Mouse (Mus musculus) lung, embryonic 16.5 days (tissue): ENCODE data around the gene Zar1l. TPM values are rescaled to one million over a fixed set of nuclear protein-coding genes. Genes with fewer than 3 reads are reported as not detected.

ENCODE experiments used
- ATAC-seq: fragments of 200-750 bp; cut with Nextera tagmentation; 2 replicates; pipeline ENCODE4 v1.8.0; 2017; ENCODE audit warnings: low read depth, mild to moderate bottlenecking, moderate library complexity
- H3K27ac ChIP-seq: fragments of 300-500 bp; sonication (generic); 2 replicates; pipeline ENCODE4 v1.5.1; 2014; ENCODE audit warnings: mild to moderate bottlenecking, control low read depth, low read length
- H3K27me3 ChIP-seq: fragments of 300-500 bp; sonication (generic); 2 replicates; pipeline ENCODE4 v1.6.1; 2014; ENCODE audit warnings: low read depth, low read length, mixed read lengths; ENCODE audit not compliant: control insufficient read depth, insufficient read depth
- H3K36me3 ChIP-seq: fragments of 300-500 bp; sonication (generic); 2 replicates; pipeline ENCODE4 v1.6.1; 2014; ENCODE audit warnings: low read length; ENCODE audit not compliant: control insufficient read depth, insufficient read depth
- H3K4me1 ChIP-seq: fragments of 300-500 bp; sonication (generic); replicated peaks from 2 replicates; pipeline ENCODE4 v1.6.1; 2014; ENCODE audit warnings: low read length, mixed read lengths; ENCODE audit not compliant: control insufficient read depth, insufficient read depth
- H3K4me2 ChIP-seq: fragments of 300-500 bp; sonication (generic); 2 replicates; pipeline ENCODE4 v1.6.1; 2014; ENCODE audit warnings: low read depth, low read length, control low read depth
- H3K4me3 ChIP-seq: fragments of 300-500 bp; sonication (generic); 2 replicates; pipeline ENCODE4 v1.5.1; 2014; ENCODE audit warnings: mild to moderate bottlenecking, low read length, control low read depth
- H3K9ac ChIP-seq: fragments of 300-500 bp; sonication (generic); 2 replicates; pipeline ENCODE4 v1.6.1; 2014; ENCODE audit warnings: low read length, control low read depth
- H3K9me3 ChIP-seq: fragments of 300-500 bp; sonication (generic); 2 replicates; pipeline ENCODE4 v1.6.1; 2016; ENCODE audit warnings: low read length; ENCODE audit not compliant: control insufficient read depth
- WGBS: fragments of 180-500 bp; shearing (Covaris S2); extraction: QIAGEN DNeasy Blood & Tissue Kit; methylation state at CpG from one replicate; pipeline ENCODE4 v1.1.7; 2014; 5-methylcytosine and 5-hydroxymethylcytosine counted together
- polyA plus RNA-seq: library from polyadenylated mRNA; unstranded; fragments of >200 nt; fragmentation: Nextera tagmentation; extraction: Ambion mirVana; gene quantifications from 2 replicates; pipeline ENCODE4 v1.2.1, GENCODE M21; 2015

The Zar1l gene
- polyA plus RNA-seq, 1 experiment from 2014 or later = not detected

DNA sequence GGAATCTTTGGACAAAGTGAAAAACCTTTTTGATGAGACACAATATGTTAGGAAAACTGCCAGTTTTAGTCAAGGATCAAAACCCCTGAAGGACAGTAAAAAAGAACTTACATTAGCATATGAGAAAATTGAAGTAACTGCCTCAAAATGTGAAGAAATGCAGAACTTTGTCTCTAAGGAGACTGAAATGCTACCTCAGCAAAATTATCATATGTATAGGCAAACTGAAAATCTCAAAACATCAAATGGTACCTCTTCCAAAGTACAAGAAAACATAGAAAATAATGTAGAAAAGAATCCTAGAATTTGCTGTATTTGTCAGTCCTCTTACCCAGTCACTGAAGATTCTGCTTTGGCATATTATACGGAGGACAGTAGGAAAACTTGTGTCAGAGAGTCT, 23.3 kb upstream of the Zar1l start:
- ATAC-seq = no peak
- H3K36me3 ChIP-seq = peaks cover 27% of the 10 kb centered on the region
- no peak overlapping the region for H3K9ac ChIP-seq
- H3K27me3 ChIP-seq = no peaks in the 10 kb centered on the region
- H3K4me1 ChIP-seq = 0 out of 2 replicates have a peak, but pooled peaks cover 2% of the 10 kb centered on the region
- WGBS = 98% methylated on average over 1 of the region's 1 CpGs
- H3K9me3 ChIP-seq = no peaks in the 10 kb centered on the region
- H3K4me2 ChIP-seq = no peak overlapping the region
- H3K27ac ChIP-seq = no peak overlapping the region
- no peak overlapping the region for H3K4me3 ChIP-seq

DNA sequence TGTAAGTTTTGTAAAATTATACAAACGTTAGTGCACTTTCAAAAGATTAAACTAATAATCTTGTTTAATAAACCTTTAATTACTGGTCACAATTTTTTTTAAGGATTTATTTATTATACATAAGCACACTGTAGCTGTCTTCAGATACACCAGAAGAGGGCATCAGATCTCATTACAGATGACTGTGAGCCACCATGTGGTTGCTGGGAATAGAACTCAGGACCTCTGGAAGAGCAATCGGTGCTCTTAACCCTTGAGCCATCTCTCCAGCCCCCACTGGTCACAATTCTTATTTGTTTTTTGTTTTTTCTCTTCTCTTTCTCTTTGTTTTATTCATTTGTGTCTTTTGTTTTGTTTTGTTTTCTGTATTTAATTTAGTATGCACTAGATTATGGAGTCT, 7.3 kb upstream of the Zar1l start:
- Histone ChIP-seq H3K27ac (no peak overlapping the region), H3K27me3 (no peaks in the 10 kb centered on the region), H3K4me3 (no peak overlapping the region), H3K4me2 (no peak overlapping the region), H3K4me1 (0 out of 2 replicates have a peak, but pooled peaks cover 5% of the 10 kb centered on the region), H3K36me3 (0 out of 2 replicates have a peak, but pooled peaks cover 2% of the 10 kb centered on the region), H3K9me3 (no peaks in the 10 kb centered on the region), H3K9ac (no peak overlapping the region)
- WGBS = 75% methylated on average over 2 of the region's 2 CpGs
- ATAC-seq = no peak

DNA sequence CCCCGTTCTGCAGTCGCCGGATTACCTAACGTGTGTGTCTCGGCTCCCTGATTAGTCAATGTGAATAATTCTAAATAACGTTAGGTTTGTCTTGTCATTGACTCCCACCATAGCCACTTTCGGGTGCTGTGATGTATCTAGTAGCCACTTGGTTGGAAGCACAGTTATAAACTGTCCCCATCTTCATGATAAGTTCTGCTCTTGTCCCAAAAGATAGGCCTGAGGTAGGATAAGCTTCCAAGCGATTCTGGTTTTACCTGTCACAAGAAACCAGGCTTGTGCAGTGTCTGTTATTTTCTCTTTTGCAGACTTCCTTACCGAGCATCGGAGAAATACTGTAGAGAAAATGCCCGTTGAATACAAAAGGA, 4.9 kb upstream of the Zar1l start:
- Histone ChIP-seq H3K27me3 (no peaks in the 10 kb centered on the region), H3K4me3 (peak overlapping the region; percentile 90), H3K9me3 (no peaks in the 10 kb centered on the region), H3K4me1 (0 out of 2 replicates have a peak, but pooled peaks cover 5% of the 10 kb centered on the region), H3K27ac (peak overlapping the region; percentile 88), H3K9ac (peak overlapping the region; percentile 95), H3K36me3 (no peaks in the 10 kb centered on the region), H3K4me2 (peak overlapping the region; percentile 77)
- WGBS = 4% methylated on average over 11 of the region's 11 CpGs
- ATAC-seq = no peak

DNA sequence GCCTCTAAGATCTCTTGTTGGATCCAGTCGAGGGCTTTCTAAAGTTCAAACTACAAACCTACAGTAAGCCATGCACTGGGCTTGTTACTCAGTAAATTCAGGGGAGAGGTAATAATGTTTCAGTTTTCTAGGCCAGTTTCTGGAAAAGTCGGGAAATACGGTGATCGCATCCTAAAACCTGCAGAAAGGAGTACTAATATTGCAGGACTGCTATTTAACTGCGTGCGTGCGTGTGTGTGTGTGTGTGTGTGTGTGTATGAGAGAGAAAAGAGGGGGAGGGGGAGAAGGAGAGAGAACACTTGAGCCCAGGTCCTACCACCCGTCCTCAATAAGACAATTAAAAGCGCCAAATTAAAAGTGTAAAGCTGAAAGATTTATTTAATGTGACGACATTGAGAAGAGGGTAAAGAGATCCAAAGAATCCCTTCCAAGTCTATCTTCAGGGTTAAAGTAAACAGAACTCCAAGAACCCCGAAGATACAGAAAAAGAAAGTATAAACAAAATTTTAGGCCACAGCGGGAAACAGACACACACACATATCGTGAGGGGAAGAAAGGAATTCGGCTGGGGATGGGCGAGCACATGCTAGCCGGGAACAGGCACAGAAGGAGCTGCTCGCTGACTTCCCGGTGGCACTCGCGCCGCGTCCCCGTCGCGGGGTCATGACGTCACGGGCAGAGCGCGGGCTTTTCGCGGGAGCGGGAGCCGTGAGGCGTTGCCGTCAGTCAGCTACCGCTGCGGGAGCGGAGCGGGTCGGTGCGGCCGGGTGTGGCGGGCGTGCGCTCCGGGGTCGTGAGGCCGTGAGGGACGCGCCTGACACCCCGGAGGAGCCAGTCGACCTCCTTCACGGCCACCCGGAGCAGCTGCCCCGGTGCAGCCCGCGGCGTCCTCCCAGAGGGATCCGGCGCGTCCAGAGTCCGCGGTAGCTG, 4.2 kb upstream of the Zar1l start, which contains the start of gene Brca2:
Gene Brca2, plus strand, starts transcription at position 694 of the 930 bp plus-strand sequence.
- H3K4me2 ChIP-seq = peak within 1 kb of the TSS; percentile 77
- WGBS = 4% methylated on average over 57 of the region's 63 CpGs
- peak within 1 kb of the TSS; percentile 95 for H3K9ac ChIP-seq
- ATAC-seq = peak; percentile 97
- no peaks in the 10 kb centered on the region for H3K9me3 ChIP-seq
- H3K27me3 ChIP-seq = no peaks in the 10 kb centered on the region
- H3K36me3 ChIP-seq = no peaks in the 10 kb centered on the region
- 0 out of 2 replicates have a peak, but pooled peaks cover 5% of the 10 kb centered on the region for H3K4me1 ChIP-seq
- peak within 1 kb of the TSS; percentile 90 for H3K4me3 ChIP-seq
- peak within 1 kb of the TSS; percentile 88 for H3K27ac ChIP-seq

DNA sequence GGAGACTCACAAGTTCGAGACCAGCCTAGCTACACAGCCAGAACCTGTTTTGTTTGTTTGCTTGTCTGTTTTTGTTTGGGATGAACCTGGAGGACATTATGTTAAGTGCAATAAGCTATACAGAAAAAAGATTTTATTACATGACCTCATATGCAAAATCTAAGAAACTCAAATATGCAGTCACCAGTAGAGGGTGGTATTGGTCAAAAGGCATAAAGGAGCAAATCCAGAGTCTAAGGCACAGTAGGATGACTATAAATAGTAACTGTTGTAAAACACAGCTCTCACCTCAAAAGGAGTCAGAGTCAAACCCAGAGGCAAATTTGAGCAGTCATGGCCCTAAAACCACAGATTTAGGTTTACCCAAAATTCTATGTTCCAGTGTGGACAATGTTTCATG, 1.6 kb upstream of the Zar1l start:
- Histone ChIP-seq H3K4me2 (no peak overlapping the region), H3K4me1 (0 out of 2 replicates have a peak, but pooled peaks cover 5% of the 10 kb centered on the region), H3K27ac (no peak overlapping the region), H3K27me3 (no peaks in the 10 kb centered on the region), H3K4me3 (no peak overlapping the region), H3K9me3 (no peaks in the 10 kb centered on the region), H3K36me3 (no peaks in the 10 kb centered on the region), H3K9ac (no peak overlapping the region)
- ATAC-seq = no peak
- 93% methylated on average over 1 of the region's 1 CpGs for WGBS

DNA sequence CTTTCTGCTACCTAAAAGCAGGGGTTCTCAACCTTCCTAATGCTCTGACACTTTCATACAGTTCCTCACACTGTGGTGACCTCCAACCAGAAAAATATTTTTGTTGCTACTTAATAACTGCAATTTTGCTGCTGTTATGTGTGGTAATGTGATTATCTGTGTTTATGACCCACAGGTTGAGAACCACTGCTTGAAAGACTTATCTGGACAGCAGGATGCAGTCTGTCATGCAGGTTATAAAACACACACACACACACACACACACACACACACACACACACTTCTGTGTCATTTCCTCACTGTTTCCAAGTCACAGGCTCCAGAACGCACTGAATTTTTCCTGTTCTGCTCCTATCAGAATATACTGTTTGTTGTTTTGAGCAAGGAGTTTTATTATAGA, 3.9 kb downstream of the Zar1l start:
- Histone ChIP-seq H3K4me2 (no peak overlapping the region), H3K27ac (no peak overlapping the region), H3K27me3 (no peaks in the 10 kb centered on the region), H3K9ac (no peak overlapping the region), H3K36me3 (no peaks in the 10 kb centered on the region), H3K4me1 (no peaks in the 10 kb centered on the region), H3K4me3 (no peak overlapping the region), H3K9me3 (no peaks in the 10 kb centered on the region; the same call in 1 of the 2 replicates)
- WGBS = 65% methylated on average over 1 of the region's 1 CpGs
- ATAC-seq = no peak

DNA sequence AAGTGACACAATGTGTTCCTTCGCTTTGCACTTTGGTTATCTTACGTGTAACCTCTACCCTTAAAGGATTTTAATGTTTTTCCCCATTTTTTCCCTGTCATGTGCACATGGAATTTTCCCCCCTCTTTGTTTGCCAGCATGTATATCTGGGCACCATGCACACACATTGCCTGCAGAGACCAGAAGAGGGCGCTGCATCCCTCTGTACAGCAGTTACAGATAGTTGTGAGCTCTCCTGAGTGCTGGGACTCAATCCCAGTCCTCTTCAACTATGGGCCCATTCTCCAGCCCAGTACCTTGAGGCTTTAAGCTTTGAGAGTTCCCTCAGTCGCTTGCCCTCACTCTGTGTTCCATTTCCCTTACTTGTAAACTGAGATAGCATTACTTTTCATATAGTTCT, 4.7 kb downstream of the Zar1l start:
- no peak overlapping the region for H3K27ac ChIP-seq
- H3K4me1 ChIP-seq = no peaks in the 10 kb centered on the region
- ATAC-seq = no peak
- H3K4me3 ChIP-seq = no peak overlapping the region
- WGBS = 72% methylated on average over 4 of the region's 4 CpGs
- H3K9ac ChIP-seq = no peak overlapping the region
- H3K4me2 ChIP-seq = no peak overlapping the region
- H3K36me3 ChIP-seq = no peaks in the 10 kb centered on the region
- no peaks in the 10 kb centered on the region; the same call in 1 of the 2 replicates for H3K9me3 ChIP-seq
- H3K27me3 ChIP-seq = no peaks in the 10 kb centered on the region

DNA sequence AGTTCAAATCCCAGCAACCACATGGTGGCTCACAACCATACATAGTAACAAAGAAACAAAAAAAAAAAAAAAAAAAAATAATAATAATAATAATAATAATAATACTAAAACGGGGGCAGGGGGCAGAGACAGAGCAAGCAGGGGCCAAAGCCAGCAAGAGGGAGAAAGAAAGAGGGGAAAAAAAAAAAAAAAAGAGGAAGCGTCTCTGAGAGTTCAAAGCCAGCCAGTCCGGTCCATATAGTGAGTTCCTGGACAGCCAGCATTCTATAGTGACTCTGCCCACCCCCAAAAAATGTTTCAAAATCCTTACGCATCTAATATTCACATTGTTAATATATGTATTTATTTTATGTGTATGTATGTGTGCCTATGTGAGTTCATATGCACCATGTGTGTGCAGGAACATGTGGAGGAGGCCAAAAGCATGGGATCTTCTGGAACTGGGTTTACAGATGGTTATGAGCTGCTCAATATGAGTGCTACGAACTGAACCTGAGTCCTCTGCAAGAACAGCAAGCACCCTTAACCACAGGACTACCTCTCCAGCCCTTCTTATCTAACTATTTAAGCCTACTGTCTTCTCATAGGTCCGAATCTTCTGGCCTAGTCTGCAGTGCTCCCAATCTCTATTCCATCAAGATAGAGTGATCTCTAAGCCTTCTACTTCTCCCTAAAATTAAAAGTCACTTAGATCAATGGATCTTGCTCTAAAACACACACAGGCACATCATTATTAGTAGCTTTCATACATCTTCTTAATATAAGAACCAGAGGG, 7.3 kb downstream of the Zar1l start:
- Histone ChIP-seq H3K27ac (no peak overlapping the region), H3K4me1 (no peaks in the 10 kb centered on the region)
- ATAC-seq = no peak

DNA sequence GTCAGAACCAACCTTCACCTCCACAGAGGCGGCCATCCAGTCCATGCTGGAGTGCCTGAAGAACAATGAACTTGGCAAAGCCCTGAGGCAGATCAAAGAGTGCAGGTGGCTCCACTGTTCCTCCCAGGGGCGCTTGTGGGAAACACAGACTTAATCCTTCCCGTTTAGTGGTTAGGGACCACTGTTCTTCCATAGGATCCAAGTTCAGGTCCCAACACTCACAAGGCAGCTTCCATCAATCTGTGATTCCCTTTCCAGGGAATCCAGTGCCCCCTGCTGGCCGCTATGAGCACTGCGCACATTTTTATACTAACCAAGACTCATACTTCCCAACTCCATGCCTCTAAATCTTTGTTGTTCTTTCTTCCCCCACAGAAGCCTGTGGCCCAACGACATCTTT, 22.2 kb downstream of the Zar1l start:
- H3K4me2 ChIP-seq = no peak overlapping the region
- no peaks in the 10 kb centered on the region for H3K9me3 ChIP-seq
- no peak overlapping the region for H3K9ac ChIP-seq
- H3K27ac ChIP-seq = no peak overlapping the region
- no peaks in the 10 kb centered on the region for H3K4me1 ChIP-seq
- H3K36me3 ChIP-seq = no peaks in the 10 kb centered on the region
- no peaks in the 10 kb centered on the region for H3K27me3 ChIP-seq
- ATAC-seq = no peak
- 40% methylated on average over 6 of the region's 6 CpGs for WGBS
- no peak overlapping the region for H3K4me3 ChIP-seq

More for the DNA sequence above, 7.3 kb downstream of the Zar1l start:
- Histone ChIP-seq H3K9ac (no peak overlapping the region), H3K4me3 (no peak overlapping the region), H3K4me2 (no peak overlapping the region), H3K27me3 (no peaks in the 10 kb centered on the region), H3K36me3 (no peaks in the 10 kb centered on the region), H3K9me3 (no peaks in the 10 kb centered on the region; the same call in 1 of the 2 replicates)
- 79% methylated on average over 6 of the region's 6 CpGs for WGBS
